ENCODE assay signal across 7 mouse cellular contexts in the genomic region with DNA sequence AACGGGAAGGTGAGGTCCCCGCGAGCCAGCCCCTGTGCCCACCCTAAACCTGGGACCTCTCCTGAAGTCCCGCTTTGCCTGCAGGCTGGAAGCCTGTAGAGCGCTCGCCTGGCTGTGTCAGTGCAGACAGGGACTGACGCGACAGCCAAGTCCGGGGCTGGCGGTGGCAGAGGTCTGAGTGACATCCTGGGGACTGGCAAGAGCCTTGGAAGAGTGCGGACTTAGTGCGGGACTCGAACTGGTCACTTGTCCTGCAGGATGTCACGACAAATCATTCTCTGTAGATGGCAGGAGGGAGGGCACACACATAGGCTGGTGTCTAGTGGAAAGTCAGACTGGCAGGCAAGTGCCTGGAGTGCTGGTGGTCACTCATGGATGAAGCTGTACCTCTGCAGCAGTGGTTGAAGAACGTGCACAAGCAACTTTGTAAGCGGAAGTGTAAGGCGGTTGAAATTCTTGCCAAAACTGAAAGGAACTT. TPM values are rescaled to one million over a fixed set of nuclear protein-coding genes. Genes with fewer than 3 reads are reported as not detected.
DNase-seq lines count a peak whose midpoint lies in the region; ATAC-seq lines count a peak whose summit lies in the region.

No protein-coding gene starts in this region.

- peak overlapping the region; percentile 96 for H3K4me3 ChIP-seq in liver, embryonic 12.5 days

- H3K9me3 ChIP-seq in liver, embryonic 12.5 days (replicated peaks), result no peaks in the 10 kb centered on the region

- peaks cover 30% of the 10 kb centered on the region for H3K36me3 ChIP-seq in liver, embryonic 12.5 days

- peak; percentile 62 for ATAC-seq in granulocyte monocyte progenitor cell, adult 5-6 weeks (replicated peaks; ENCODE audit: poor library complexity, severe bottlenecking)
- peak; percentile 82 for ATAC-seq in liver, embryonic 12.5 days
- ATAC-seq in neutrophil, adult 5-6 weeks (ENCODE audit: extremely low read depth, insufficient number of reproducible peaks, low FRiP score, poor library complexity, severe bottlenecking), result peak; percentile 77

- peak overlapping the region; percentile 82 for H3K27ac ChIP-seq in liver, embryonic 12.5 days

- DNase-seq in retina, postnatal 7 days (ENCODE audit: low read depth, low spot score), result peak; percentile 11
- no peak for DNase-seq in retina, postnatal 1 day
- DNase-seq in c-Kit-negative CD71-positive TER-119-positive erythroid progenitor cells, embryonic 14.5 days (ENCODE audit: low read depth, low spot score), result peak; percentile 37
- no peak for DNase-seq in ovary, adult 18-20 months (ENCODE audit: low spot score)

- WGBS in liver, embryonic 12.5 days (ENCODE audit: insufficient replicate concordance), result 1% methylated on average over 17 of the region's 17 CpGs

- peak overlapping the region; percentile 84 for H3K9ac ChIP-seq in liver, embryonic 12.5 days

- H3K27me3 ChIP-seq in liver, embryonic 12.5 days (replicated peaks), result no peaks in the 10 kb centered on the region

- peaks cover 17% of the 10 kb centered on the region for H3K4me1 ChIP-seq in liver, embryonic 12.5 days

- H3K4me2 ChIP-seq in liver, embryonic 12.5 days, result peak overlapping the region; percentile 89

RNA-seq across cellular contexts. Expression of a gene that starts 0.5 kb away (rescaled TPM):
- total RNA-seq in granulocyte monocyte progenitor cell, adult 5-6 weeks (2014; fragmentation: Nextera tagmentation), result 59.5 and 82.9 TPM in 2 replicates
- total RNA-seq in granulocyte monocyte progenitor cell, adult 5-6 weeks (2017), result 67.4 and 86.7 TPM in 2 replicates
- 75.0 and 79.5 TPM in 2 replicates for polyA plus RNA-seq in liver, embryonic 12.5 days (2016; fragmentation: Nextera tagmentation; extraction: Ambion mirVana)
- 25.3 and 26.8 TPM in 2 replicates for total RNA-seq in neutrophil, adult 5-6 weeks (2017)

Comparison
In these comparisons a context has a peak if more than half of its experiments do, and no peak if none do; other contexts are left out.
1. DNase-seq: peak in retina, postnatal 7 days (single experiment) and c-Kit-negative CD71-positive TER-119-positive erythroid progenitor cells, embryonic 14.5 days (single experiment); none in retina, postnatal 1 day (single experiment) and ovary, adult 18-20 months (single experiment).
2. Peak in every context shown above with its lines, with median percentiles within 50 percentile points of each other: ATAC-seq.